Mouse (Mus musculus): Measurements from ENCODE around the gene Eif2d. TPM values are rescaled to one million over a fixed set of nuclear protein-coding genes. Genes with fewer than 3 reads are reported as not detected.
A peak's percentile ranks its signal among the peaks of the same experiment; 100 is the strongest.

Gene Eif2d
- total RNA-seq, 4 experiments from 2014 or later = 40.0 to 50.0 (median 46.8) TPM

DNA sequence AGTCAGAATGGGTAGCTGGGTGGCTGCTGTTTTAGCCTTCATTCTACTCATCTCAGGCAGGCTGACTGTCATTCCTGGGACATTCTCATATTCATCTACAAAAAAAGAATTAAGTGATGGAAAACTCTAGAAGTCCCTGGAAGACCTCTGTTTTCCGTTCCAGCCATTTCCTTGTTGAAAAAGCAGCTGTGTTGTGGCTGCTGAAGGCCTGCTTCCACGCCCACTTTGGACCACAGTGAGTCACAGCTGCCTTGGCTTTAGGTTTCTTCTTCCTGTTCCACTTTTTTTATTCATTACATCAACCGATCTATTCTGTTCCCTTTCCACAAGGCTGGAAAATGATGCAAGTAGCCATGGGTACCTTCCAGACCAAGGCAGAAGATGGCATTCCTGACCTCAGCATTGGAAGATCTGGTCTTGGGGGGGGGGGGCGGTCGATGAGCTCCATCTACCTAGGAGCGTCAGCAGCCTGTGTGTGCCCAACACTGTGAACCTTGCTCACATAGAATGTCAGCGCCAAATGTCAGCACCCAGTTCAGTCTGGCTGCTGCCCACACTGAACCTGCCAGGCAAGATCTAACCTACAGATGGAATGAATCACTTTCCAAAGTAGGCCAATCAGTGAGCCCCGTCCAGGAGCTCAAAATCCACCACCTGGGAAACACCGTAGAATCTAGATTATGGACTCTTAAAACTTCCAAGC lies 31.4 kb downstream of the Eif2d start:
- DNase-seq (ENCODE audit: low spot score in 2 of 2) = no peak

DNA sequence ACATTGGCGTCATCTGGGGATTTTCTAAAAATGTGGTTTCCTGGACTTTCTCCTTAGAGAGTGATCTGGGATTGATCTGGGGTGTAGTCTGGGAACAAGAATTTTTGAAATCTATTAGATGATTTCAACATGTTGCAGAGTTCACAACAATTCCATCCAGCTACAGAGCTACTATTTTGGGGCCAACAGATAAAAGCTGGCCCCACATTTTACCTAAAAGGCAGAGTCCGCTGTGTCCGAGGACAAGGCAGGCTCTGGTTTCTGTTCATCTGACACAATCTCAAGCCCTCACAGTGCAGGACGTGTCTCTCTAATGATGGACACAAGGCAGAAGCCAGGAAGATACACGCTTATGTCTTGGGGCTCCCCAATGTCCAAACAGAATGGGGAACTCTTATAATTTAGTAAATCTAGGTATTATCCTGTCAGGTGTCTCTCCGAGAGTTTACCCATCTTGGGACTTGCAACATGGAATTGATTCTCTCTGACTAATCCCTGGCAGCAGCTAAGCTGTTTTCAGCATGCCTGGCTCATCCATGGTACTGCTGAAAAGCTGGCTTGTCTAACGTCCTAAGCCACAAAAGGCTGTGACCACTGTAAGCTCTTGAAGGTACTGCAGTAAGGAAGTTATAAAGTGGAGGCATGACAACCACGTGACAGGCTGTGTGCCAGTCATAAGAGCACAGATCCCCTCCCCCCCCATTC lies 32.1 kb downstream of the Eif2d start:
- DNase-seq (ENCODE audit: low spot score in 2 of 2) = no peak

DNA sequence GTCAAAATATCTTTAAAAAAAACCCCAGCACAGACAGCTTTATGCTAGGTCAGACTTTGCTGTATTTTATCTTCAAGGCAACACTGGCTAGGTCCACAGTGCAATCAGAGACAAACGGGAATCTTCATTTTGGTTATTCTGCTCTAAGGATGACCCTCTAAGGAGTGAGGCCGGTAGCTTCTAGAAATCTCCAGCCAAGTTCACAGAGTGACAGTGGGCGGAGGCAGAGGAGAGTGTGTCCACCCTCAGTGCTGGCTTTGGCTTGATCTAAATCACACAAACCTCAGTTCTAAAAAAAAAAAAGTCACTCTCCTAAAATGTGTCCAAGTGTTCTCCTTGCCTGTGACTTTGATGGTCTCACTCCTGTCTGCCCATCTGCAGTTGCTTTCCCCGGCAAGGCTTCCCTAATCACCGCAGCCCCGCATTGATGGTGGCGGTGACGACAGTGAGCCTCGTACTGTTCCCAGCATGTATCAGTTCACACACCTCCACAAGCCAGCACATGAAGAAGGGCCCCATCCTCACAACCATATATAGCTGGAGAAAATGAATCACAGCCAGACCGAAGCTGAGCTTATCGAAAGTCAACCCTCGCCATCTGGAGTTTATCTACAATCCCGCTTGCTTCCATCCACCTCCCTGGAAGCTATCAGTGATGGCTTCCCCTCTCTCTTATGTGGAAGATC lies 33.0 kb downstream of the Eif2d start:
- peak; percentile 41 to 46 for DNase-seq (ENCODE audit: low spot score in 2 of 2)

DNA sequence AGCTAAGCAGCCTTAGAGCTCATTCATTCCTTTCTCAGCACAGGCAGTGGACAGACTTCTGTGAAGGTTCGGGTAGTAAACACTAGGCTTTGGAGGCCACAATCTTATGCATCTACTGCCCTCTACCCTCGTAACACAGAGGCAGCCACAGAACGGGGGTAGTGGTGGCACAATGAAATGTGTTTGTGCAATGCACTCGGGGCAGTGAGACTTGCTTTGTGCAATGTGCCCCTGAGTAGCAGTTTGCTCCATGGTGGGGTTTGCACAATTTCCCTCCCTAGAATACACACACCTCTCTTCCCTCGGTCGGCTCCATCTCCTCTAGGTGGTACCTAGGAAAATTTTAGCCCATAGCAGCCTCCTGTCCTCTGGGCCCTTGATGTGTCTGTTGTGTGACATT lies 34.0 kb downstream of the Eif2d start:
- DNase-seq (ENCODE audit: low spot score in 2 of 2) = no peak

DNA sequence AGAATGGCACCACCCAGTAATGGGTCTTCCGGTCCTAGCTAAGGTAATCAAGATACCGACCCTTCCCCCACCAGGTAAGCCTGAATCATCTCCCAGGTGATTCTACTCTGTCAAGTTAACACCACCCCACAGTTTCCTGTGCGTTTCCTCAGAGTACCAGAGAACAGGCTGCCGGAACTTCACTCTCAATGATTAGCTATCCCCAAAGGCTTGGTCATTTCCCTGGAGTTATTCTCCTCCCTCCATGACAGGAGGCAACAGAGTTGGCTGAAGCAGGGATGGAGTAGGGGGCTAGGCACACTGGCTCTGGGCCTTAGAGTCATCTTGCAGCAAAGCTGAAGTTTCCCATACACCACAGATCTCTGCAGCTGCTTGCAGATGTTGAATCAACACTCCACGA lies 34.9 kb downstream of the Eif2d start:
- DNase-seq (ENCODE audit: low spot score in 2 of 2) = no peak

DNA sequence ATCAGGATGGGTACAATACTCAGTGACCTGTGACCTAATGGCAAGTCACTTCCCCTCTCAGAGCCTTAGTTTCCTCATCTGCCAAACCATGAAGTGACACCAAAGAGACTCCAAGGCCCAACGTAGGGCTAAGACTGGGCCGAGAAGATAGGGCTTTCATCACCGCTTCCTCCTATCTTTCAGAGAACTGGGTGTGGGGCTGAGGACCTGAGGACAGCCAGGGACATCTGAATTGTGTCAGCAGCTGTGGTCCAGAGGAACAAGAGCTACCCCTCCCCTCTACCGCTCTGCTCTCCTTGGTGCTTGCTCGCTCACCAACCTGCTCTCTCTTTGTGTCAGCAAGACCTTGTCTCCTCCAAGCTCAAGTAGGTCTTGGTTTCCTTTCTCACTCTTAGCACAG lies 35.7 kb downstream of the Eif2d start:
- DNase-seq (ENCODE audit: low spot score in 2 of 2) = no peak

DNA sequence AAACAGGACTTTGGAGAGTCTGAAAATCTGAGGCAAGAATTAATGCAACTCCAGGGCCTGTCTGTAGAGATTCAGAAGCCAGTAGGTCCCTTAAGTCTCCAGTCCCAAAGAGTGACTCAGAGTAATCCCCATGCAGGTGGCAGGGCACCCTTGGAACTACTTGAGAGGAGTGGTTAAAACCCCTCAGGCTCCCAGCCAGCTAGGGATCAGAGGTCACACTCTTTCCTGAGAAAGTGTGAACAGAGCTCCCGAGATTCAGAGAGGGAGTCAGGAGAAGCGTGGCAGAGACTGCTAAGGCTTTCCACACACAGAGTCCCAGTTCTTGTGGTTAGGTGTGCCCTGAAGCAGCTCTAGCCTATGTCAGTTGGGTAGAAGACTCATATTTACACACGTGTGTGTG lies 40.8 kb downstream of the Eif2d start:
- DNase-seq (ENCODE audit: low spot score in 2 of 2) = no peak

GRCm38 (mm10) chr1:131195653-131196052 lies 42.7 kb downstream of the Eif2d start:
- no peak for DNase-seq (ENCODE audit: low spot score in 2 of 2)

GRCm38 (mm10) chr1:131196107-131196506 lies 43.1 kb downstream of the Eif2d start:
- DNase-seq (ENCODE audit: low spot score in 2 of 2) = no peak

- DNase-seq (ENCODE audit: low spot score in 2 of 2) = no peak
Observed at GRCm38 (mm10) chr1:131198417-131198960, 45.5 kb downstream of the Eif2d start.

DNA sequence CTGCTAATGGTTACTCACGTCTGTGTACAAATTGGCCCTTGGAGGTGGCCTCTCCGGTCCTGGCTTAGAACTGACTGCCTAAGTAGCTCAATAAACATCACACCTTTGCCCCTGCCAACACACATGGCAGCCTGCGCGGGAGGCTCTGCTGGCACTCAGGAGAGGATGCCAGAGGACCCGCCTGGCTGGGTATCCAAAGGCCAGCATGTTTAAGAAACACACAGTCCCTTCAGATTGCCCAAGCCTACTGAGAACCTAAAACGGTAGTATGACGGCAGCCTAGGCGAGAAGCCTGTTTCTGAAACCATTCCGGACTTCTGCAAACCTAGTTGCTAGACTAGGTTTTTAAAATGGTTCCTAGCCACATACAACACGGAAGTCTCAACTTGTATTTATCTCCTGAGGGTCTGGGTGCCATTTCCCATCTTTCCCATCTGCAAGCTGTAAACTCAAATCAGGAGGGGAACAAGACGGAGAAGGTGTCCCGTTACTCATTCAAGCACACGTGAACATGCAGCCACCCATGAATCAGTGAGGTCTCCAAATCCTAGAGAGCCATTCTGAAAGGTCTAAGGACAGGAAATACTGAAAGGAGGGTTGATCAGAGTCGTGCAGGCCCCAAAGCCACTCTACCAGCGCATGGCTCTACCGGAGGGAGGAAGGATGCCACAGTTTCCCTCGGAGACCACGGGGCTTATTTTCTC lies 46.3 kb downstream of the Eif2d start:
- DNase-seq (ENCODE audit: low spot score in 2 of 2) = no peak

DNA sequence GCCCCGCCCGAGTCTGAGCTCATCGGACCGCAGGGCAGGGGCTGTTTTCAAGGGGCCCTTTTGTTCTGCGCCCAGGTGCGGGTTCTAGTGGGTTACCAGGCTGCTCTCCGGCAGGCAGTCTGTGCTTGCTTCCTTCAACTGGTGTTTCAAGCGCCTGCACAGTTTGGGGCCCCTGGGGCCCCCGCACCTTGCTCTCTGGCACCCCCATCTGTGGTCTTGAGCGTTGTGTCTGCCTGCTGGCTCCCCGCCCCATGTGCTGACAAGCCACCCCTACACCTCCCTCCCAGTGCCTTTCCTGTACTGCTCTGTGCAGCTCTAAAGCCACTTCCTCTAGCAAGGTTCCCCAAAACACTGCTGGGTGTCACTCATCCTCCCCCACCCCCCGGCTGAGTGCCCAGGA lies 47.0 kb downstream of the Eif2d start:
- DNase-seq (ENCODE audit: low spot score in 2 of 2) = no peak

DNA sequence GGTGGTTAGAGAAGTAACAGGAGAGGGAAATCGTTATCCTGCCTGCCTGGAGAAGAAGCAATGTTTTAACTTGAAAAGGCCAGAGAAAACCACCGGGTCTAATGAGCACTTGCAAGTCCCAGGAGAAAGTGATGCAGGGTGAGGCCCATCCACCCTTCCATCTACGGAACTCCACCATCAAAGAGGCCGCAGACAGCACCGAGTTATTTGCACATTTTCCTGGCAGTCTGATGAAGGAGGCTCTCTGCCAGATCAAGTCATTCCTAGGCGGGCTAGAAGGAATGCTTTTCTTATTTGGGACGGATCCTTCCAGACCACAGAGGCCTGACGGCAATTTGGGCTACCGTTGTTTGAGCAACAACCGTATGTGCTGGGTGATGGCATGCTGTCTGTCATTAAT lies 47.6 kb downstream of the Eif2d start:
- no peak for DNase-seq (ENCODE audit: low spot score in 2 of 2)

DNA sequence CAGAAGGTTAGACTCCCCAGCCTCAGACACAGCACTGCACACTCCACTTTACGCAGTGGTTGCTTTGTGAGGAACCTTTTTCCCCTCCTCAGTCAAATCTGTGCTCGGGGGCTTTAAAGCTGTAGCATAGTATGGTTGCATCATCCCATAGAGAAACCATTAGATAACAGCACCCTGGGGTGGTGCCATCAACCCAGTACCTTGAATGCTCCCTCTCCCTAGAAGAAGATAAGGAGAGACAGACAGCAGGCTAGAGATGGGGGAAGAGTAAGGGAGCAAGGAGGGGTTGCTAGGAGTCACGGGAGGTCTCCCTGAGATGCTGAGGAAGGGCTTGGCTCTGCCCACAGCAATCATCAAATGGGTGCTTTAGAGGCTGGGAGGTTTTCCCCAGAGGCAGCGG lies 48.4 kb downstream of the Eif2d start:
- DNase-seq (ENCODE audit: low spot score in 2 of 2) = no peak

DNA sequence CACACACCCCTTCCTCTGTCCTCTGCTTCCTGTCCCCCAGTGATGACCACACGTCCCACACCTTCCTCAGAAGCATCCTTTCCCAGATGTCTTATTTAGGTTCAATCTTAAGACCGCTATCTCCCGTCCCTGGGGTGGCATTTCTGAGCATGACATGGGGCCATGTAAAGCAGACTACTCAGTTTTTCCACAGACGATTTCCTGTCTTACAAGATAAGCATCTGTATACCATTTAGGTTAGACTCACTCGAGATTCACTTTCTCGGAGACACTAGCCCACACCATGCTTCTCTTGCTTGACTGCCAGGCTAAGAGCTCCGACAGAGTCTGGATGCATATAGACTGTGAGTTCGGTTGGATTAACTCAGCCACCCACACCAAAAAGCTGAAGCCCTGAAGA lies 51.5 kb downstream of the Eif2d start:
- no peak for DNase-seq (ENCODE audit: low spot score in 2 of 2)

- DNase-seq (ENCODE audit: low spot score in 2 of 2) = no peak
Observed at GRCm38 (mm10) chr1:131206342-131206741, 53.4 kb downstream of the Eif2d start.

DNA sequence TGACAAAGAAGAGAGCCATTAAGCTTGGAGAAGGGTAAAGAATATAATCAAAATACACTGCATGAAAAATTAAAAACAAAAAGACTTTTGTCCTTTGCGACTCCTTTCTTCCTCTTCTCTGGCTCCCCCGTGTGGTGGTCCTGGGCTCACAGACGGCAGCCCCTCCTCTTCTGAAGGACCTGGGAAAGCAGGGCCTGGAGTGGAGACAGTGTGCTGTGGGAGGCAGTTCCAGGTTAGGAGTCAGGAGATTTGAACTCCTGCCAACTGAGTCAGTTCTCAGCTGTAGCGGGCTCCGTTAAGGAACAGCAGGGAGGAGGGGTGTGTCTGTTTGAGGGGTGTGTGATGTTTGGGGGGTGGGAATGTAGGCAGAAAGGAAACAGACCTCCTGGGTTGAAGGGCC lies 54.5 kb downstream of the Eif2d start:
- DNase-seq (ENCODE audit: low spot score in 2 of 2) = no peak

- no peak for DNase-seq (ENCODE audit: low spot score in 2 of 2)
Observed at GRCm38 (mm10) chr1:131208081-131208480, 55.1 kb downstream of the Eif2d start.

DNA sequence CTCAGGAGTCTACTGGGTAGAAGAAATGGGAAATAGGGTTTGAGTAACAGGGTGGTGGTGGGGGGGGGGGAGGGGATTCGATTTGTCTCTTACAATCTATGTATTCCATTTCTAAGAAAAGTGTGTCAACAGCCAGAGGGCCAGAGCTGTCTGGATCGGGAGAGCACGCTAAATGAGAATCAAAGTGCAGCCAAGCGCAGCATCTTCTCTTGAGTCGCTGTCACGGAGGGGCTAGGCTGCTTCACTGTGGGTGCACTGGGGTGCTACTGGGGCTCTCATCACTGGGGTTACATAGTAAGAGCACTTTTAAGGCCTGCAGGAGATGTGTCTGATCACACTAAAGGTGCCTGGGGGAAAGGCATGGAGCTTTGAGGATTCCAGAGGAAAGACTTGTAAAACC lies 55.8 kb downstream of the Eif2d start:
- DNase-seq (ENCODE audit: low spot score in 2 of 2) = no peak

GRCm38 (mm10) chr1:131209971-131210426 lies 57.0 kb downstream of the Eif2d start:
- DNase-seq (ENCODE audit: low spot score in 2 of 2) = no peak

DNA sequence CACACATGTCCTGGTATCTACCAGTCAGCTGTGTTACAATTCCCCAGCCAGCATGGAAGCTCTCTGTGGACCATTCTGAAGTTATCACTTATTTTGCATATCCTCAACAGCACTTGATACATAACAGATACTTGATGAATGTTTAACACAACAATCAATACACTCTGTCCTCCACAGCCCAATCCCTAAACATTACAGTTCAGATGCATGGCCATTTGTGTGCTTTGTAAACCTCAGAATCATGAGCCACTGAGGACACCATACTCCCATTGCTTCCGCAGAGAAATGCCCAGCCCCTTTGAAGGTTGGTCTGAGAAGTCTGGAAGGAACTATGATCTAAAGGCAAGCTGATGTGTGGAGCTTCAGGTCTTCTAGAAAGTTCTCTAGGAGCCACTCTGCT lies 58.7 kb downstream of the Eif2d start:
- DNase-seq (ENCODE audit: low spot score in 2 of 2) = no peak

- DNase-seq (ENCODE audit: low spot score in 2 of 2) = no peak
Observed at GRCm38 (mm10) chr1:131212956-131213355, 60.0 kb downstream of the Eif2d start.

Measured in layer of hippocampus, adult 8-10 months (tissue).